Mouse (Mus musculus) liver, embryonic 14.5 days (tissue): Measurements from ENCODE around the gene Cfap45. TPM values are rescaled to one million over a fixed set of nuclear protein-coding genes. Genes with fewer than 3 reads are reported as not detected.

Experiments used
- ATAC-seq: fragments of 200-750 bp; cut with Nextera tagmentation; 2 replicates; pipeline ENCODE4 v1.8.0; 2017; ENCODE audit warnings: moderate number of reproducible peaks, mild to moderate bottlenecking, moderate library complexity; ENCODE audit not compliant: insufficient read depth
- DNase-seq, 3 experiments: peaks; one replicate each; pipeline ENCODE4 v3.0.0-alpha.2; 2012 to 2013; ENCODE audit warnings: low read depth in 3 of 3, low spot score in 3 of 3
- H3K27ac ChIP-seq: fragments of 300-500 bp; sonication (generic); 2 replicates; pipeline ENCODE4 v1.5.1; 2014; ENCODE audit warnings: moderate library complexity, mild to moderate bottlenecking, control low read depth, inconsistent platforms
- H3K27me3 ChIP-seq: fragments of 300-500 bp; sonication (generic); 2 replicates; pipeline ENCODE4 v1.6.1; 2014; ENCODE audit warnings: mild to moderate bottlenecking, low read length, moderate library complexity; ENCODE audit not compliant: control insufficient read depth, insufficient read depth
- H3K36me3 ChIP-seq: fragments of 300-500 bp; sonication (generic); replicated peaks from 2 replicates; pipeline ENCODE4 v1.6.1; 2014; ENCODE audit warnings: low read depth; ENCODE audit not compliant: control insufficient read depth, insufficient read depth
- H3K4me1 ChIP-seq, 2 experiments: fragments of 200-500 bp in 1 of 2; fragments of 300-500 bp in 1 of 2; sonication (generic) in 1 of 2; replicated peaks; 2 replicates each; pipeline ENCODE4 v1.6.1; 2012 to 2014; ENCODE audit warnings: antibody characterized with exemption in 1 of 2, inconsistent platforms in 1 of 2, low read length in 1 of 2; ENCODE audit not compliant: control insufficient read depth in 2 of 2, insufficient read depth in 2 of 2
- H3K4me2 ChIP-seq: fragments of 300-500 bp; sonication (generic); 2 replicates; pipeline ENCODE4 v1.6.1; 2014; ENCODE audit warnings: low read depth, mild to moderate bottlenecking, control low read depth, moderate library complexity
- H3K4me3 ChIP-seq, 2 experiments: fragments of 200-500 bp in 1 of 2; fragments of 300-500 bp in 1 of 2; sonication (generic) in 1 of 2; 2 replicates each; pipeline ENCODE4 v1.5.1; 2012 to 2014; ENCODE audit warnings: low read depth in 2 of 2, low read length in 2 of 2, mild to moderate bottlenecking in 2 of 2, control low read depth in 1 of 2, inconsistent platforms in 1 of 2, moderate library complexity in 1 of 2; ENCODE audit not compliant: insufficient read depth in 1 of 2
- H3K9ac ChIP-seq: fragments of 300-500 bp; sonication (generic); replicated peaks from 2 replicates; pipeline ENCODE4 v1.6.1; 2014; ENCODE audit warnings: mild to moderate bottlenecking, control low read depth, moderate library complexity
- H3K9me3 ChIP-seq: fragments of 300-500 bp; sonication (generic); 2 replicates; pipeline ENCODE4 v1.6.1; 2016; ENCODE audit warnings: low read length, mixed read lengths; ENCODE audit not compliant: control insufficient read depth
- CTCF ChIP-seq: IDR thresholded peaks from 2 replicates; pipeline ENCODE4 v1.5.1; 2016; ENCODE audit warnings: antibody characterized with exemption, low read depth, control low read depth
- EP300 ChIP-seq: IDR thresholded peaks from 2 replicates; pipeline ENCODE4 v1.6.1; 2016; ENCODE audit warnings: antibody characterized with exemption, low read depth
- WGBS: fragments of 180-500 bp; shearing (Covaris S2); extraction: QIAGEN DNeasy Blood & Tissue Kit; methylation state at CpG from one replicate; pipeline ENCODE4 v1.1.7; 2014; ENCODE audit not compliant: insufficient replicate concordance; 5-methylcytosine and 5-hydroxymethylcytosine counted together
- polyA plus RNA-seq, 2 experiments: library from polyadenylated mRNA; depleted of rRNA in 1 of 2; stranded (reverse) in 1 of 2; unstranded in 1 of 2; fragments of >200 nt; fragmentation: Nextera tagmentation in 1 of 2; extraction: Ambion mirVana in 1 of 2; gene quantifications; 2 replicates each; pipeline versions ENCODE4 v1.2.1 to v1.2.3; 2012 to 2014

Gene Cfap45
- polyA plus RNA-seq, 2 experiments: 0.22 to 0.28 TPM

DNA sequence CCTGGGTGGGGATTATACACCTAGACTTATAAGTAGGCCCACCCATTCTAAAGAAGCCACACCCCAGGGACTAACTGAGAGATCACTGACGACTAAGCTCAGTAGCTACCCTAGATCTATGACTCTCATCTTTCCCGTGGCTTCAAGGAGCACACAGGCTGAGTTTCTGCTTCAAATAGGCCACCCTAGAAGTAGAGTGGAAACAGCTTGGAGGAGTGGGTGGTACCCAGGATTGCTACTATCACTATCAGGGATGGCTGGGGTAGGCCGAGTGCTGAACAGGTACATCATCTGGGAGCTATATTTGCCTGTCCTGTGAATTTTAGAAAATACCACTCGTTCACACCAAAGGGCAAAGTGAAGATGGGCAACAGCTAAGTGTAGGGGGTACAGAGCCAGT, 32.7 kb upstream of the Cfap45 start:
- H3K27ac ChIP-seq: no peak overlapping the region
- DNase-seq (no peak), ATAC-seq (no peak)
- no peaks in the 10 kb centered on the region for H3K4me1 ChIP-seq
- TF ChIP-seq EP300 (no peak), CTCF (no peak)
- H3K36me3 ChIP-seq: no peaks in the 10 kb centered on the region
- H3K9me3 ChIP-seq: no peaks in the 10 kb centered on the region
- 51% methylated on average over 4 of the region's 4 CpGs for WGBS
- H3K27me3 ChIP-seq: no peaks in the 10 kb centered on the region; the same call in 1 of the 2 replicates
- H3K4me3 ChIP-seq: no peak overlapping the region
- H3K4me2 ChIP-seq: no peak overlapping the region
- no peak overlapping the region for H3K9ac ChIP-seq

DNA sequence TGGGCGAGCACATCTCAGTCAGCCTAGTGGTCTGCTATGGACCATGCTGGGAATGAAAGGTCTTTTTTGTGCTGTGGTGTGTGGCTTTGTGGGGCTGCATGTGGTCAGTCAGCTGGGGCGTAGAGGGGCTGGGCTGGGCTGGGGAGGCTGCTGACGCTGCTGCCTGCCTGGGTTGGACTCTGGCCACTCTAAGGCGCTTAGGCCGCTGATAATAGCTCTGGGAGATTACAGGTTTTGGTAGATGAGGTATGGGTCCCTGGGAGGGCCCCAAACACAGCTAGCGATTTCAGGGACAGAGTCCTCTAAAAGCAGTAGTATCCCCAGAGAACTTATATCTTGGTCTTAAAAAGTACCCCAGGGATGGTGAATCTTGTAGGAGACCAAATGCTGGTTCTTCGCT, 31.8 kb upstream of the Cfap45 start:
- no peak overlapping the region for H3K4me2 ChIP-seq
- no peak overlapping the region for H3K27ac ChIP-seq

DNA sequence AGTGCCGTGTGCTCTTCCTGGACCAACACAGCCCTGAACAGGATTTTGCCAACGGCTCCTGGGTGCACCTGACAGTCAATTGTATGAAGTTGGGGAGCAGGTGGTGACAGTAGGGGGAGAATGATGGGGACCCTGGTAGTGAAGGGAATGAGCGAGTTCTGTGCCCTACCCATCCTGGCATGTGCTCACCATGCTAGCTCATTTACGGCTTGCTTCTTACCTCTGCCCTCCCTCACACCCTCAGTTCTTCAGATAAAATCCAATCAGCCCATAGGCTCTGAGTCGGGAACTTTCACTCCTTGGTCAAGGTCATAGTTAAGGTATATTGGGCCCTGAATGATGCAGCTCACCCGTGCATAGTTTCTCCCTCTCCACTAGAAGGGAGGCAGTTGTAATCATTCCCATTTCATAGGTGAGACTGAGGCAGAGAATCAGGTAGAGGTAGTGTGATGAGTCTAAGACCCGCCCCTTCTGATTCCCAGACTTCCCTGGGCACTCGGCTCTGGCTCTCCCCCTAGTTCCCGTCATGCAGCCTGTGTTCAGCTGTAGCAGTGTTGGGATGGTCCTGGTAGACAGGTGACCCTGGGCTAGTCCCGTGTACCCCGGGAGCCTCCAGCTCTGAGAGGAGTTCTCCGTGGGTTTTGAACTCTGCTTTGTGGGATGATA, 30.9 kb upstream of the Cfap45 start:
- TF ChIP-seq CTCF (no peak), EP300 (no peak)
- no peak overlapping the region for H3K27ac ChIP-seq
- no peaks in the 10 kb centered on the region for H3K9me3 ChIP-seq
- H3K36me3 ChIP-seq: no peaks in the 10 kb centered on the region
- H3K9ac ChIP-seq: no peak overlapping the region
- H3K4me2 ChIP-seq: peak overlapping the region; percentile 30; the same call in 1 of the 2 replicates
- H3K4me1 ChIP-seq: no peaks in the 10 kb centered on the region
- H3K4me3 ChIP-seq: no peak overlapping the region
- ATAC-seq: no peak
- no peaks in the 10 kb centered on the region; the same call in 1 of the 2 replicates for H3K27me3 ChIP-seq
- no peak for DNase-seq
- 45% methylated on average over 12 of the region's 12 CpGs for WGBS

More for the DNA sequence above, 31.8 kb upstream of the Cfap45 start:
- WGBS: 60% methylated on average over 7 of the region's 7 CpGs
- H3K9ac ChIP-seq: no peak overlapping the region
- no peaks in the 10 kb centered on the region; the same call in 1 of the 2 replicates for H3K27me3 ChIP-seq
- H3K4me3 ChIP-seq: no peak overlapping the region
- no peaks in the 10 kb centered on the region for H3K4me1 ChIP-seq
- no peaks in the 10 kb centered on the region for H3K9me3 ChIP-seq
- H3K36me3 ChIP-seq: no peaks in the 10 kb centered on the region
- no peak for DNase-seq
- no peak for ATAC-seq
- TF ChIP-seq CTCF (no peak), EP300 (no peak)

DNA sequence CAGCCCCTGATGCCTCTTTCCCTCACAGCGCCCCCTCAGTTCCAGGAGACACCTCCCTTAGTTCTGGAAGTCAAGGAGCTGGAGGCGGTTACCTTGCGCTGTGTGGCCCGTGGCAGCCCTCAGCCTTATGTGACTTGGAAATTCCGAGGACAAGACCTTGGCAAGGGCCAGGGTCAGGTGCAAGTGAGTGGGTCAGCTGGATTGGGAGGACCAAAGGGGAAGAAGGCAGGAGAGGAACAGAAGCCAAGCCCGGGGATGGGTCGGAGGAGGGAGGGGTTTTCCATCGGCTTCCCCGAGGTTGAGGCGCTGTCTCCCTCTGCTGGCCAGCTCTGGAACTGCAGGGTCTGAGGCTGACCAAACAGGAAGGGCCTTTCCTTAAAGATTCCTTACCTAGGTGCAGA, 30.3 kb upstream of the Cfap45 start:
- H3K9me3 ChIP-seq: no peaks in the 10 kb centered on the region
- TF ChIP-seq CTCF (peak; percentile 98), EP300 (no peak)
- ATAC-seq (peak; percentile 24; the same call in 1 of the 2 replicates), DNase-seq (no peak)
- WGBS: 11% methylated on average over 10 of the region's 10 CpGs
- H3K4me1 ChIP-seq: no peaks in the 10 kb centered on the region
- no peaks in the 10 kb centered on the region; the same call in 1 of the 2 replicates for H3K27me3 ChIP-seq
- no peaks in the 10 kb centered on the region for H3K36me3 ChIP-seq
- H3K27ac ChIP-seq: no peak overlapping the region
- no peak overlapping the region for H3K9ac ChIP-seq
- peak overlapping the region; percentile 30 for H3K4me2 ChIP-seq
- H3K4me3 ChIP-seq: no peak overlapping the region

DNA sequence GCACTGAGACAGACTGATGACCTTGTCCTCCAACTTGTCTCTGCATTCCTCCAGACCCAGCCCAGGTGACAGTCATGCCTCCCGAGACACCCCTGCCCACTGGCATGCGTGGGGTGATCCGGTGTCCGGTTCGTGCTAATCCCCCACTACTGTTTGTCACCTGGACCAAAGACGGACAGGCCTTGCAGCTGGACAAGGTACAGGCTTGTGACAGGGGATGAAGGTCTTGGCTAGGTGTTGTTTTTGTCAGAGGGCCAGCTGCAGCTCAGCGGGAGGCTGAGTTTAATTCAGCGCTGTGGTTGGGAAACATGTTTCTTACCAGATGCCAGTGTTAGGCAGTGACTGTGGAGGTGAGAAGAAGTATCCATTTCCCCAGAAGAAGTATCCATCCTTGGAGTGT, 28.6 kb upstream of the Cfap45 start:
- Histone ChIP-seq H3K9ac (no peak overlapping the region), H3K4me1 (no peaks in the 10 kb centered on the region), H3K27me3 (no peaks in the 10 kb centered on the region; the same call in 1 of the 2 replicates), H3K27ac (no peak overlapping the region), H3K4me3 (no peak overlapping the region), H3K9me3 (no peaks in the 10 kb centered on the region), H3K36me3 (no peaks in the 10 kb centered on the region), H3K4me2 (no peak overlapping the region)
- 78% methylated on average over 8 of the region's 8 CpGs for WGBS
- DNase-seq: no peak
- no peak for ATAC-seq
- TF ChIP-seq CTCF (no peak), EP300 (no peak)
